Mouse (Mus musculus) G1E (cell line): ENCODE measurements around the gene Naglu. TPM values are rescaled to one million over a fixed set of nuclear protein-coding genes. Genes with fewer than 3 reads are reported as not detected.

Experiments
- ATAC-seq: 2 replicates; pipeline ENCODE4 v1.8.0; 2016; ENCODE audit warnings: mild to moderate bottlenecking; ENCODE audit not compliant: insufficient number of reproducible peaks, poor library complexity, low FRiP score, severe bottlenecking; ENCODE audit errors: extremely low read depth
- DNase-seq: peaks from one replicate; pipeline ENCODE4 v3.0.0; 2012; ENCODE audit warnings: low spot score
- H3K27me3 ChIP-seq: 2 replicates; pipeline ENCODE4 v1.6.1; 2012; ENCODE audit warnings: mild to moderate bottlenecking, low read length, inconsistent platforms; ENCODE audit not compliant: insufficient read depth
- H3K36me3 ChIP-seq: replicated peaks from 2 replicates; pipeline ENCODE3; 2012; ENCODE audit warnings: mild to moderate bottlenecking, inconsistent platforms
- H3K4me1 ChIP-seq: 2 replicates; pipeline ENCODE4 v1.6.1; 2012; ENCODE audit warnings: low read depth, low read length, inconsistent platforms, mixed read lengths; ENCODE audit not compliant: insufficient read depth
- H3K4me3 ChIP-seq: 2 replicates; pipeline ENCODE4 v1.5.1; 2012; ENCODE audit warnings: low read depth, mild to moderate bottlenecking, inconsistent platforms, low read length, moderate library complexity, mixed read lengths
- H3K9me3 ChIP-seq: replicated peaks from 2 replicates; pipeline ENCODE4 v1.6.1; 2012; ENCODE audit warnings: inconsistent platforms
- CTCF ChIP-seq: IDR thresholded peaks from 2 replicates; pipeline ENCODE4 v1.5.1; 2012; ENCODE audit warnings: low read depth, low read length, inconsistent platforms, mixed read lengths
- GATA1 ChIP-seq: IDR thresholded peaks from 2 replicates; pipeline ENCODE4 v1.6.1; 2012; ENCODE audit warnings: borderline replicate concordance, low read length, inconsistent platforms, mixed read lengths
- GATA2 ChIP-seq: IDR thresholded peaks from 2 replicates; pipeline ENCODE4 v1.6.1; 2012; ENCODE audit warnings: low read depth, low read length, inconsistent platforms, borderline replicate concordance
- POLR2AphosphoS5 ChIP-seq: IDR thresholded peaks from 2 replicates; pipeline ENCODE4 v1.6.1; 2012; ENCODE audit warnings: low read depth, low read length, inconsistent platforms; ENCODE audit not compliant: insufficient replicate concordance
- TAL1 ChIP-seq: conservative IDR thresholded peaks from 2 replicates; pipeline ENCODE4 v1.6.1; 2012; ENCODE audit warnings: low read depth, low read length, inconsistent platforms, mixed read lengths
- polyA plus RNA-seq: library from polyadenylated mRNA; stranded (reverse); fragments of >175 nt; gene quantifications from 2 replicates; pipeline ENCODE4 v1.2.3, GENCODE M21; 2012
- total RNA-seq, 2 experiments: library from RNA; stranded (forward) in 1 of 2; stranded (reverse) in 1 of 2; fragments of 200-1000 nt in 1 of 2; fragments of >200 nt in 1 of 2; fragmentation: Nextera tagmentation in 1 of 2; gene quantifications; 2 replicates each; pipeline ENCODE4 v1.2.3; 2014 to 2017

Gene Naglu
- total and polyA plus RNA-seq, 3 experiments, result 6.3 to 14.2 (median 6.4) TPM

GRCm38 (mm10) chr11:101053974-101054373, 15.8 kb upstream of the Naglu start:
- Histone ChIP-seq H3K4me3 (no peak overlapping the region), H3K4me1 (peaks cover 32% of the 10 kb centered on the region), H3K36me3 (peaks cover 99% of the 10 kb centered on the region), H3K9me3 (no peaks in the 10 kb centered on the region; the same call in 1 of the 2 replicates), H3K27me3 (no peaks in the 10 kb centered on the region)
- ATAC-seq (no peak), DNase-seq (no peak)
- TF ChIP-seq CTCF (no peak), TAL1 (no peak), GATA2 (no peak), POLR2AphosphoS5 (no peak), GATA1 (no peak)

- TF ChIP-seq TAL1, result no peak
- no peak for TF ChIP-seq GATA1
- TF ChIP-seq GATA2, result no peak
- TF ChIP-seq POLR2AphosphoS5, result no peak
- TF ChIP-seq CTCF, result no peak
- Histone ChIP-seq H3K4me1 (peaks cover 35% of the 10 kb centered on the region), H3K4me3 (no peak overlapping the region), H3K9me3 (no peaks in the 10 kb centered on the region; the same call in 1 of the 2 replicates), H3K36me3 (peaks cover 99% of the 10 kb centered on the region), H3K27me3 (no peaks in the 10 kb centered on the region)
- DNase-seq (no peak), ATAC-seq (no peak)
Observed at GRCm38 (mm10) chr11:101055418-101055817, 14.4 kb upstream of the Naglu start.

GRCm38 (mm10) chr11:101056885-101057284, 12.9 kb upstream of the Naglu start:
- Histone ChIP-seq H3K27me3 (no peaks in the 10 kb centered on the region), H3K4me3 (no peak overlapping the region), H3K9me3 (no peaks in the 10 kb centered on the region; the same call in 1 of the 2 replicates), H3K4me1 (peaks cover 39% of the 10 kb centered on the region), H3K36me3 (peaks cover 97% of the 10 kb centered on the region)
- no peak for ATAC-seq
- DNase-seq, result no peak
- no peak for TF ChIP-seq TAL1
- no peak for TF ChIP-seq GATA1
- TF ChIP-seq CTCF, result no peak
- TF ChIP-seq GATA2, result no peak
- no peak for TF ChIP-seq POLR2AphosphoS5

- H3K27me3 ChIP-seq, result no peaks in the 10 kb centered on the region
- no peaks in the 10 kb centered on the region; the same call in 1 of the 2 replicates for H3K9me3 ChIP-seq
- no peak for TF ChIP-seq GATA1
- peak; percentile 39; the same call in 1 of the 2 replicates for TF ChIP-seq CTCF
- peaks cover 97% of the 10 kb centered on the region for H3K36me3 ChIP-seq
- no peak overlapping the region for H3K4me3 ChIP-seq
- peak; percentile 67 for DNase-seq
- no peak for ATAC-seq
- peaks cover 47% of the 10 kb centered on the region for H3K4me1 ChIP-seq
Observed at GRCm38 (mm10) chr11:101057860-101058259, 12.0 kb upstream of the Naglu start.

- ATAC-seq (no peak), DNase-seq (no peak)
- H3K9me3 ChIP-seq, result no peaks in the 10 kb centered on the region; the same call in 1 of the 2 replicates
- no peak for TF ChIP-seq GATA1
- no peak for TF ChIP-seq GATA2
- TF ChIP-seq CTCF, result no peak
- no peak for TF ChIP-seq POLR2AphosphoS5
- TF ChIP-seq TAL1, result no peak
- peaks cover 97% of the 10 kb centered on the region for H3K36me3 ChIP-seq
- peaks cover 51% of the 10 kb centered on the region for H3K4me1 ChIP-seq
- H3K27me3 ChIP-seq, result no peaks in the 10 kb centered on the region
- H3K4me3 ChIP-seq, result no peak overlapping the region
Observed at GRCm38 (mm10) chr11:101058726-101059125, 11.1 kb upstream of the Naglu start.

- H3K36me3 ChIP-seq, result peaks cover 90% of the 10 kb centered on the region
- no peak for TF ChIP-seq POLR2AphosphoS5
- TF ChIP-seq CTCF, result no peak
- TF ChIP-seq TAL1, result no peak
- TF ChIP-seq GATA1, result no peak
- no peak for TF ChIP-seq GATA2
Observed at GRCm38 (mm10) chr11:101059473-101059872, 10.3 kb upstream of the Naglu start.

More at GRCm38 (mm10) chr11:101059473-101059872, 10.3 kb upstream of the Naglu start:
- Histone ChIP-seq H3K4me3 (no peak overlapping the region), H3K4me1 (peaks cover 58% of the 10 kb centered on the region), H3K9me3 (no peaks in the 10 kb centered on the region), H3K27me3 (no peaks in the 10 kb centered on the region)
- DNase-seq, result no peak
- ATAC-seq, result no peak
